Mouse (Mus musculus): ENCODE measurements around the gene Vmn1r235.
"Not testable (repeated sequence)": the region's sequence is repeated elsewhere in the genome, so short reads cannot be mapped to it uniquely, and the experiment has no call there.

GRCm38 (mm10) chr17:21211081-21211480 lies 45.1 kb upstream of the Vmn1r235 start:
- TF ChIP-seq CTCF (IDR thresholded peaks at IDR 0.05; ENCODE audit: borderline replicate concordance, insufficient read depth, low read depth, low read length); POLR2A (IDR thresholded peaks at IDR 0.05; ENCODE audit: borderline replicate concordance, insufficient read depth, low read length): not testable (repeated sequence)

Measured in cerebellum, adult 2 months (tissue).